Mouse (Mus musculus) lung, postnatal 0 days (tissue): ENCODE data around the gene Pafah1b3.

Experiments
- CTCF ChIP-seq: IDR thresholded peaks from 2 replicates; pipeline ENCODE4 v1.5.1; 2016; ENCODE audit warnings: antibody characterized with exemption, mild to moderate bottlenecking
- EP300 ChIP-seq: IDR thresholded peaks from 2 replicates; pipeline ENCODE4 v1.6.1; 2016; ENCODE audit warnings: antibody characterized with exemption, mild to moderate bottlenecking, control low read depth

DNA sequence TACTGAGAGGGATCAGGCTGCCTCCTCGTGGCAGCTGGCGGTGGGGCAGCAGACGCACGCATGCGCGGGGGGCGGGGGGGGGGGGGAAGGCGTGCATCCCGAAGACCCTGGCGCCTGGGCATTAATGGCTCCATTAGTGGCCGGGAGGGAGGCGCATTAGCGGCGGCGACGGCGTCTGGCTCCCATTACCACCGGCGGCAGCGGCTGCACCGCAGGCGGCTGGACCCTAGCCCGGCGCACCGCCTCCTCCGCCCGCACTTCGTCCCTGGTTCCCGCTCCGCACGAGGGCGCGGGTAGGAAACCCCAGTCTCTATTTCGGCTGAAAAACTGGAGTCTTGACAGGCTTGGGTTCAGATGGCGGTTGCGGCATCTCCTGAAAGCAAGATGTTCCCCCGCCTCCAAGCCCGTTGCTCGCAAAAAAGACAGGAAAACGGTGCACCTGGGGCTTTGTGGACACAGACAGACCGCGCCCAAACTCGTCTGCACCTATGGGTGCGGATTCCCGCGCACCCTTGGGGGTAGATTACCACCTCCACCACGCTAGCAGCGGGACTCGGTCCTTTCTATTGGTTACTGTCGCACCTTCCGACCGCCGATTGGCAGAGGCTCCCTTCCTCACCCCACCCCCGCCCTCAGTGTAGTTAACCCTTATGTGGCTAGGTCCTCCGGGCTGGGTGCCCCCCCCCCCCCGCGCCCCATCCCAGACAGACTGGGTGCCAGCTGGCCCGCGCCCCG lies 19.3 kb downstream of the Pafah1b3 start:
- TF ChIP-seq CTCF (peak; percentile 74), EP300 (no peak)
